Mouse (Mus musculus) brain, embryonic 14.5 days (tissue): ENCODE data around the gene Cdca5. TPM values are rescaled to one million over a fixed set of nuclear protein-coding genes. Genes with fewer than 3 reads are reported as not detected.
A peak's percentile ranks its signal among the peaks of the same experiment; 100 is the strongest.

ENCODE experiments used
- DNase-seq: peaks from one replicate; pipeline ENCODE4 v3.0.0-alpha.2; 2011; ENCODE audit warnings: low read depth
- CTCF ChIP-seq: fragments of 200-500 bp; IDR thresholded peaks from 2 replicates; pipeline ENCODE4 v1.5.1; 2012; ENCODE audit warnings: inconsistent platforms, mild to moderate bottlenecking, moderate library complexity, borderline replicate concordance; ENCODE audit not compliant: insufficient read depth, insufficient read length; ENCODE audit errors: extremely low read depth
- POLR2A ChIP-seq: fragments of 200-500 bp; IDR thresholded peaks from 2 replicates; pipeline ENCODE4 v1.6.1; 2012; ENCODE audit warnings: mild to moderate bottlenecking, inconsistent platforms, borderline replicate concordance; ENCODE audit not compliant: poor library complexity, insufficient read depth, insufficient read length, severe bottlenecking; ENCODE audit errors: extremely low read depth
- polyA plus RNA-seq: library from polyadenylated mRNA; depleted of rRNA; stranded (reverse); fragments of >200 nt; gene quantifications from 2 replicates; pipeline ENCODE4 v1.2.3, GENCODE M21; 2012; rRNA removed

Cdca5 gene
- polyA plus RNA-seq = 9.7 and 16.3 TPM in 2 replicates

- TF ChIP-seq CTCF (no peak), POLR2A (peak; percentile 51; the same call in 1 of the 2 replicates)
- DNase-seq = peak; percentile 99
Observed at GRCm38 (mm10) chr19:6084478-6085248, at the start of gene Cdca5, which contains the start of gene Zfpl1. Gene Cdca5, plus strand, starts transcription at chr19:6084983. Gene Zfpl1, minus strand, starts transcription at chr19:6084956.

GRCm38 (mm10) chr19:6035966-6036585 is 48.7 kb upstream of the Cdca5 start:
- TF ChIP-seq CTCF = no peak
- no peak for TF ChIP-seq POLR2A
- DNase-seq = no peak

- DNase-seq = no peak
- TF ChIP-seq POLR2A (no peak), CTCF (no peak)
Observed at GRCm38 (mm10) chr19:6037695-6038094, 47.1 kb upstream of the Cdca5 start.

GRCm38 (mm10) chr19:6038326-6038725 is 46.5 kb upstream of the Cdca5 start:
- no peak for DNase-seq
- TF ChIP-seq POLR2A = no peak
- no peak for TF ChIP-seq CTCF

- TF ChIP-seq POLR2A (no peak), CTCF (no peak)
- DNase-seq = no peak
Observed at GRCm38 (mm10) chr19:6040002-6040401, 44.8 kb upstream of the Cdca5 start.

- no peak for TF ChIP-seq CTCF
- no peak for TF ChIP-seq POLR2A
- no peak for DNase-seq
Observed at GRCm38 (mm10) chr19:6042293-6042692, 42.5 kb upstream of the Cdca5 start.

GRCm38 (mm10) chr19:6044102-6044501 is 40.7 kb upstream of the Cdca5 start:
- TF ChIP-seq CTCF = peak; percentile 9; the same call in 1 of the 2 replicates
- DNase-seq = peak; percentile 66

- DNase-seq = no peak
- TF ChIP-seq CTCF (no peak), POLR2A (no peak)
Observed at GRCm38 (mm10) chr19:6045366-6046293, 39.2 kb upstream of the Cdca5 start.

- TF ChIP-seq CTCF = no peak
- peak; percentile 77; the same call in 1 of the 2 replicates for TF ChIP-seq POLR2A
- DNase-seq = peak; percentile 98
Observed at GRCm38 (mm10) chr19:6046294-6047153, 38.3 kb upstream of the Cdca5 start, which contains the start of gene Syvn1. Gene Syvn1, plus strand, starts transcription at chr19:6046576.

GRCm38 (mm10) chr19:6047154-6047898 is 37.5 kb upstream of the Cdca5 start:
- TF ChIP-seq CTCF = no peak
- TF ChIP-seq POLR2A = no peak
- no peak for DNase-seq

- TF ChIP-seq POLR2A (no peak), CTCF (no peak)
- DNase-seq = no peak
Observed at GRCm38 (mm10) chr19:6047899-6048166, 37.0 kb upstream of the Cdca5 start.
